Mouse (Mus musculus): ENCODE data around the gene D330045A20Rik. TPM values are rescaled to one million over a fixed set of nuclear protein-coding genes. Genes with fewer than 3 reads are reported as not detected.

The D330045A20Rik gene
- 0.14 TPM for polyA plus RNA-seq (2015; fragmentation: Illumina TruSeq; extraction: RNeasy Lipid Tissue Mini Kit (QIAGEN cat#74804); ENCODE audit: insufficient read depth, low replicate concordance)

DNA sequence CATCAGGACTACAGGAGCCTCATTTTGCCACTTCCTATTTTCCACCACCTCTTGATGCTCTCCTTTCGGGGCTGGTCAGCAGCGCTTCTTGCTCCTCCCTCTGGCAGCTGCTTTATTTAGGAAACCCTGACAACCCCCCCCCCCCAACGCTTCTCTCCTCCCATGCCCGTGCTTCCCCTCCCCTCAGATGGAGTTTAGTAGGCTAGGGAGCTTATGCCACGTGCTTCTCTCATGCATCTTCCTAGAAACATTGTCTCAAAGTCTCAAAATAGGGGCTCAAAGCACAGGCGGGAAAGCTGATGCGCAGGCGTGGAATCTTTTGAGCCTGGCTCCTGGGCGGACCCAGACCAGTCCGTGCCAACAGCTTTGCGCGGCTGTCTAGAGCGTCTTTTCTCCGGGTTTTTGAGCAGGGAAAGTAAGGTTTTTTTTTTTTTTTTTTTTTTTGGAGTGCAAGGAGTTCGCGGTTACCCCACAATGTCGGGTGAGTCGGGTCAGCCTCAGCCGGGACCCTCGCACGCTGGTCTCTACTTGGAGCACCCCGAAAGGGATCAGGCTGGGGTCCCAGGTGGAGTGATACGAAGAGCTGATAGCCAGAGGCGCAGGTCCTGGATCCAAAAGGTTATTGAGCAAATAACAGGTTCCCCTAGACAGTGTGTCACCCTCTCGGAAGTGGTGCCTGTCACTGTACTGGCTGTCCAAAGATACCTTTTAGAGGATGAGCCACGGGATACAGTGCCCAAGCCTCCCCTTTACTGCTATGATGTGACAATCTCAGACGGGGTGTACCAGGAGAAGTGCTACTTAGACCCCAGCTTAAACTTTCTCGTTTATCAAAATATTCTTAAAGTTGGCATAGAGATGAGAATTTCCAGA, at the start of gene D330045A20Rik:
Gene D330045A20Rik (plus strand): TSS at position 346 of the 873 bp plus-strand sequence.

DNA sequence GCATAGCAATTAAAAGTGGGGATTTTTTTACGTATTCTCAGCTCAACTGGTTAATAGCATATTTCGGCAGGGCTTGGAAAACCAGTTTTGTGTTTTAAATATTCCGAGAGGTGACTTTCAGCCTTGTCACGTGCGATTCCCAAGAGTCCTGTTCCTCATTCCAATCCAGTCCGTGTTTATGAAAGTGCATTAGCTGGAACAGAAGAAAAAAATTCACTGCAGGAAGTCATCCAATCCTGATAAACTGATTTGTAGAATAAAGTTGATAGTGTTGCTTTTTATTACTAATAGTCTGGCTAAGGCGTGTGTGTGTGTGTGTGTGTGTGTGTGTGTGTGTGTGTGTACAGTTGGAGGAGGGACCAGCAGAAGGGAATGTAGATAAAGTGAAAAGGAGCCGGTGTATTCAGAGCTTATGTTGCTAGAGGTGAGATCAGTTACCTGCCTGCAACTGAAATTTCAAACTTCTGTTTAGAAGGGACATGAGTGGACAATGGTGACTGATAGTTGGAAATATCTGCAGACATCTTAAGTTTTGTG, 82.8 kb downstream of the D330045A20Rik start, which contains the start of gene Rnf128:
Gene Rnf128 (plus strand): TSS at position 392 of the 537 bp plus-strand sequence.

Other genes starting within 250 kb of the D330045A20Rik start
- gene Trap1a, start 146.7 kb upstream of the D330045A20Rik start, polyA plus RNA-seq (2015; fragmentation: Illumina TruSeq; extraction: RNeasy Lipid Tissue Mini Kit (QIAGEN cat#74804); ENCODE audit: insufficient read depth, low replicate concordance), result not detected
- 0.48 TPM for gene Rnf128, start 82.9 kb downstream of the D330045A20Rik start, polyA plus RNA-seq (2015; fragmentation: Illumina TruSeq; extraction: RNeasy Lipid Tissue Mini Kit (QIAGEN cat#74804); ENCODE audit: insufficient read depth, low replicate concordance)
- gene Tbc1d8b, start 204.6 kb downstream of the D330045A20Rik start, polyA plus RNA-seq (2015; fragmentation: Illumina TruSeq; extraction: RNeasy Lipid Tissue Mini Kit (QIAGEN cat#74804); ENCODE audit: insufficient read depth, low replicate concordance), result 14.1 TPM
- not detected for gene Gm15013, start 234.1 kb downstream of the D330045A20Rik start, polyA plus RNA-seq (2015; fragmentation: Illumina TruSeq; extraction: RNeasy Lipid Tissue Mini Kit (QIAGEN cat#74804); ENCODE audit: insufficient read depth, low replicate concordance)

Measured in spleen, adult 10 weeks (tissue).